17 mouse cellular contexts compared by ENCODE assay signal in the genomic region with DNA sequence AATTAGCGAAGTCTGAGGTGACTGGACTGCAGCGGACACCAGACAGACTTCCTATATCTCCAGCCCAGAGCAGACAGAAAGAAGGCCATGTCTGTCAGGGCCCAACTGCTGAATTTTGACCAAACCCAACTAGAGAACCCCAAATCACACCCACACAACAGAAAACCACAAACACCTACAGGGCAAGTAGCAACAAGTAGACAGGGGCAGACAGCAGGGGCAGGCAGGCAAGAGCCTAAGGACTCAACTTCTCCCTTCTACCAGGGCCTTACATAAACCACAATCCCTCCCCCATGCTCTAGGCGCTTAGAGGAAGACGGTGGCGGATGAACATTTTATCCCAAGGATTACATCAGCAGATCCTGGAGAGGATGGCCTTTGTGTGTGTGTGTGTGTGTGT. TPM values are rescaled to one million over a fixed set of nuclear protein-coding genes. Genes with fewer than 3 reads are reported as not detected.
DNase-seq lines count a peak whose midpoint lies in the region; ATAC-seq lines count a peak whose summit lies in the region.
"Had no signal": no experiment of that assay in that cellular context is flagged by ENCODE, and none has a peak within 500 bp of the region (broad histone marks: within the 10 kb centered on the region; RNA-seq: fewer than 3 reads in every experiment).

No protein-coding gene starts in this region.

- no peak overlapping the region for H3K4me2 ChIP-seq in heart, embryonic 13.5 days
- H3K4me2 ChIP-seq in forebrain, embryonic 11.5 days (ENCODE audit: low read depth, low read length, severe bottlenecking): no peak overlapping the region
- H3K4me2 ChIP-seq: forebrain, embryonic 13.5 days; hindbrain, embryonic 13.5 days; midbrain, embryonic 11.5 days; neural tube, embryonic 12.5 days; stomach, embryonic 15.5 days had no signal

- no peak overlapping the region for H3K9ac ChIP-seq in heart, embryonic 13.5 days
- no peak overlapping the region for H3K9ac ChIP-seq in forebrain, embryonic 11.5 days (ENCODE audit: low read length)
- H3K9ac ChIP-seq: forebrain, embryonic 13.5 days; hindbrain, embryonic 13.5 days; neural tube, embryonic 12.5 days; stomach, embryonic 15.5 days had no signal

- 0 out of 2 replicates have a peak, but pooled peaks cover 11% of the 10 kb centered on the region for H3K4me1 ChIP-seq in heart, embryonic 13.5 days
- no peaks in the 10 kb centered on the region; the same call in 1 of the 2 replicates for H3K4me1 ChIP-seq in heart, embryonic 10.5 days
- H3K4me1 ChIP-seq in brown adipose tissue, adult 24 weeks (ENCODE audit: control insufficient read depth, insufficient read depth, insufficient read length, low read length): peaks cover 26% of the 10 kb centered on the region; the same call in 1 of the 2 replicates
- peaks cover 6% of the 10 kb centered on the region; the same call in 1 of the 2 replicates for H3K4me1 ChIP-seq in forebrain, embryonic 11.5 days (replicated peaks; ENCODE audit: control insufficient read depth, insufficient read depth, low read length)
- H3K4me1 ChIP-seq: hindbrain, embryonic 13.5 days; neural tube, embryonic 12.5 days; stomach, embryonic 15.5 days had no signal

- no peaks in the 10 kb centered on the region for H3K79me2 ChIP-seq in macrophage (ENCODE audit: inconsistent target)

- no peak for DNase-seq in heart, embryonic 10.5 days (ENCODE audit: low spot score)
- DNase-seq in B cell, adult 2 months: peak; percentile 39
- DNase-seq in forebrain, embryonic 11.5 days (ENCODE audit: low spot score): no peak
- DNase-seq in layer of hippocampus, adult 11-12 months (ENCODE audit: low spot score): no peak
- DNase-seq in gastrocnemius, adult 8-10 months (ENCODE audit: low spot score in 2 of 2): no peak
- DNase-seq: cerebellum, adult 2 months; gastrocnemius, postnatal 36 days; kidney, adult 8-10 months; thymus, postnatal 25 days had no signal

- peak overlapping the region; percentile 43; the same call in 1 of the 2 replicates for H3K27ac ChIP-seq in heart, embryonic 13.5 days (replicated peaks)
- no peak overlapping the region for H3K27ac ChIP-seq in heart, embryonic 10.5 days
- H3K27ac ChIP-seq in brown adipose tissue, adult 24 weeks (replicated peaks; ENCODE audit: low read depth, low read length): peak overlapping the region; percentile 57
- peak overlapping the region; percentile 94 for H3K27ac ChIP-seq in macrophage
- no peak overlapping the region for H3K27ac ChIP-seq in forebrain, embryonic 11.5 days (ENCODE audit: low read depth, low read length)
- H3K27ac ChIP-seq: forebrain, embryonic 13.5 days; hindbrain, embryonic 13.5 days; neural tube, embryonic 12.5 days; stomach, embryonic 15.5 days had no signal

- WGBS in heart, embryonic 13.5 days: 87% methylated on average over 5 of the region's 5 CpGs
- WGBS in heart, embryonic 10.5 days: 87% methylated on average over 5 of the region's 5 CpGs
- 8% methylated on average over 5 of the region's 5 CpGs for WGBS in macrophage (ENCODE audit: missing documents)
- 81% methylated on average over 5 of the region's 5 CpGs for WGBS in forebrain, embryonic 11.5 days

- H3K4me3 ChIP-seq in heart, embryonic 13.5 days: no peak overlapping the region
- no peak overlapping the region for H3K4me3 ChIP-seq in heart, embryonic 10.5 days
- no peak overlapping the region for H3K4me3 ChIP-seq in brown adipose tissue, adult 24 weeks (ENCODE audit: insufficient read depth, low read depth, low read length)
- no peak overlapping the region for H3K4me3 ChIP-seq in macrophage (ENCODE audit: inconsistent target)
- no peak overlapping the region for H3K4me3 ChIP-seq in forebrain, embryonic 11.5 days (ENCODE audit: low read depth, low read length)
- H3K4me3 ChIP-seq: forebrain, embryonic 13.5 days; hindbrain, embryonic 13.5 days; neural tube, embryonic 12.5 days; stomach, embryonic 15.5 days had no signal

- H3K36me3 ChIP-seq in heart, embryonic 13.5 days: peaks cover 6% of the 10 kb centered on the region; the same call in 1 of the 2 replicates
- no peaks in the 10 kb centered on the region for H3K36me3 ChIP-seq in heart, embryonic 10.5 days
- no peaks in the 10 kb centered on the region for H3K36me3 ChIP-seq in macrophage (ENCODE audit: inconsistent target)
- no peaks in the 10 kb centered on the region for H3K36me3 ChIP-seq in forebrain, embryonic 11.5 days (ENCODE audit: control insufficient read depth, insufficient read depth, low read length)
- H3K36me3 ChIP-seq: hindbrain, embryonic 13.5 days; neural tube, embryonic 12.5 days; stomach, embryonic 15.5 days had no signal

- no peaks in the 10 kb centered on the region for H3K27me3 ChIP-seq in heart, embryonic 13.5 days (replicated peaks)
- no peaks in the 10 kb centered on the region for H3K27me3 ChIP-seq in heart, embryonic 10.5 days (ENCODE audit: insufficient read depth, poor library complexity, severe bottlenecking)
- H3K27me3 ChIP-seq in forebrain, embryonic 11.5 days (ENCODE audit: control insufficient read depth, insufficient read depth, low read length): no peaks in the 10 kb centered on the region
- H3K27me3 ChIP-seq: forebrain, embryonic 13.5 days; hindbrain, embryonic 13.5 days; neural tube, embryonic 12.5 days; stomach, embryonic 15.5 days had no signal

- no peak for ATAC-seq in heart, embryonic 13.5 days (ENCODE audit: extremely low read depth, insufficient number of reproducible peaks, low FRiP score, low TSS enrichment)
- no peak for ATAC-seq in forebrain, embryonic 11.5 days (replicated peaks; ENCODE audit: low FRiP score)
- ATAC-seq: forebrain, embryonic 13.5 days had no signal

- no peaks in the 10 kb centered on the region for H3K9me3 ChIP-seq in heart, embryonic 13.5 days
- no peaks in the 10 kb centered on the region for H3K9me3 ChIP-seq in heart, embryonic 10.5 days
- no peaks in the 10 kb centered on the region for H3K9me3 ChIP-seq in forebrain, embryonic 11.5 days (ENCODE audit: control insufficient read depth, low read length)
- H3K9me3 ChIP-seq: forebrain, embryonic 13.5 days; hindbrain, embryonic 13.5 days; neural tube, embryonic 12.5 days; stomach, embryonic 15.5 days had no signal

RNA-seq across cellular contexts. Expression of gene S1pr1, which starts 22.5 kb away (rescaled TPM):
- polyA plus RNA-seq in heart, embryonic 13.5 days (2015; fragmentation: Nextera tagmentation; extraction: Ambion mirVana): 76.9 and 80.8 TPM in 2 replicates
- polyA plus RNA-seq in heart, embryonic 10.5 days (2016; fragmentation: Nextera tagmentation; extraction: Ambion mirVana): 48.7 and 82.4 TPM in 2 replicates
- 23.1 and 29.4 TPM in 2 replicates for polyA plus RNA-seq in brown adipose tissue, adult 24 weeks (2012; ENCODE audit: insufficient read depth, insufficient read length, missing spikeins)
- total RNA-seq in macrophage (2018; cell fraction: chromatin; rRNA removed): 10 to 100 TPM in 13 of 26 experiments, 1 to 10 TPM in 13; 1.4 to 26.4 (median 9.4) TPM
- total RNA-seq in macrophage (2018; cell fraction: cytosol; rRNA removed): 10 to 100 TPM in 18 of 26 experiments, 1 to 10 TPM in 8; 4.0 to 71.2 (median 27.5) TPM
- 10 to 100 TPM in 17 of 26 experiments, 1 to 10 TPM in 9; 3.9 to 70.1 (median 22.0) TPM for total RNA-seq in macrophage (2018; cell fraction: nucleus; rRNA removed)
- polyA plus RNA-seq in macrophage (2018): 25.2 to 65.7 TPM (median 58.6 TPM) in 3 replicates
- polyA plus RNA-seq in forebrain, embryonic 11.5 days (2014; fragmentation: Nextera tagmentation; extraction: Ambion mirVana): 35.3 and 35.9 TPM in 2 replicates
- 10 to 100 TPM; 10.6 to 15.0 (median 13.7) TPM for total RNA-seq in gastrocnemius, adult 8-10 months (2022)

Comparison
In these comparisons a context has a peak if more than half of its experiments do, and no peak if none do; other contexts are left out.
1. H3K27ac ChIP-seq: peak in heart, embryonic 13.5 days (single experiment), brown adipose tissue, adult 24 weeks (single experiment) and macrophage (single experiment); none in heart, embryonic 10.5 days (single experiment) and forebrain, embryonic 11.5 days (single experiment).
2. DNase-seq: peak in B cell, adult 2 months (2 of 2); none in heart, embryonic 10.5 days (single experiment), forebrain, embryonic 11.5 days (single experiment), layer of hippocampus, adult 11-12 months (single experiment) and gastrocnemius, adult 8-10 months (0 of 2).